Mouse (Mus musculus) stomach, postnatal 0 days (tissue): ENCODE results near the gene Prc1.

Experiments used
- CTCF ChIP-seq: IDR thresholded peaks from 2 replicates; pipeline ENCODE4 v1.5.1; 2016; ENCODE audit warnings: antibody characterized with exemption, low read depth, mild to moderate bottlenecking, moderate library complexity
- EP300 ChIP-seq: optimal IDR thresholded peaks from 2 replicates; pipeline ENCODE3; 2016; ENCODE audit warnings: antibody characterized with exemption

- TF ChIP-seq CTCF (peak; percentile 3; the same call in 1 of the 2 replicates), EP300 (peak; percentile 55)
Observed at GRCm38 (mm10) chr7:80268897-80269750, 25.1 kb upstream of the Prc1 start, which contains the start of gene Vps33b.
